Mouse (Mus musculus) right cerebral cortex, postnatal 36 days (tissue): Measurements from ENCODE around the gene Mob3b.

Experiments used
- DNase-seq, 2 experiments: peaks; one replicate each; pipeline ENCODE4 v3.0.0; 2022; ENCODE audit warnings: low spot score in 2 of 2, mixed read lengths in 1 of 2

Gene Mob3b

DNA sequence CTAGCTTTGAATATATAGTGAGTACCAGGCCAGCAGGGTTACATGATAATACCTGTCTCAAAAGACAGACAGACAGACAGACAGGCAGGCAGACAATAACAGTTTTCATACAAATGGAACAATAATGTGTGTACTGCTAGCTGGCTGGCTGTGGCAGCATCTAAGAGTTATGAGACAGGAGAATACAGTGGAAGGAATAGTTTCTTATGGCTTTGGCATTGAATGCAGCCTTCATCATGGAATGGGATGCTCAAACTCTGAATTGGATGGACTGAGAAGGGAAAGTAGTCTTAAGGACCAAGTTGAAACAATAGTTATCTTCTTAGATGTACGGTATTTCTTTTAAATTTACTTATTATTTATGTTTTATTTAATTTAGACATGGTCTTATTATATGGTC, 258.0 kb downstream of the Mob3b start:
- no peak for DNase-seq
